ENCODE assay signal across 9 mouse cellular contexts in genomic region chr2:62654519-62655338, GRCm38 (mm10). TPM values are rescaled to one million over a fixed set of nuclear protein-coding genes. Genes with fewer than 3 reads are reported as not detected.
DNase-seq lines count a peak whose midpoint lies in the region; ATAC-seq and TF ChIP-seq lines count a peak whose summit lies in the region.
"Had no signal": no experiment of that assay in that cellular context is flagged by ENCODE, and none has a peak within 500 bp of the region (broad histone marks: within the 10 kb centered on the region; RNA-seq: fewer than 3 reads in every experiment).

No protein-coding gene starts in this region.

- TF ChIP-seq CTCF in kidney, postnatal 0 days (IDR thresholded peaks at IDR 0.05; ENCODE audit: low read depth): peak; percentile 75

- no peaks in the 10 kb centered on the region for H3K4me1 ChIP-seq in kidney, postnatal 0 days (replicated peaks; ENCODE audit: insufficient read depth, low read length)
- peaks cover 5% of the 10 kb centered on the region for H3K4me1 ChIP-seq in liver, embryonic 15.5 days (replicated peaks)

- H3K9me3 ChIP-seq in kidney, postnatal 0 days (replicated peaks; ENCODE audit: low read length): no peaks in the 10 kb centered on the region
- no peaks in the 10 kb centered on the region for H3K9me3 ChIP-seq in liver, embryonic 15.5 days (replicated peaks)

- no peak overlapping the region for H3K9ac ChIP-seq in kidney, postnatal 0 days (ENCODE audit: low read depth, low read length)
- no peak overlapping the region for H3K9ac ChIP-seq in liver, embryonic 15.5 days

- DNase-seq in 416B (ENCODE audit: low read depth): peak; percentile 85
- DNase-seq in ES-CJ7 (ENCODE audit: low read depth, low spot score): peak; percentile 71
- DNase-seq in cerebellum, postnatal 14 days: peak; percentile 79 to 80
- peak; percentile 23 for DNase-seq in gastrocnemius, postnatal 14 days
- peak; percentile 79 for DNase-seq in kidney, postnatal 0 days (ENCODE audit: low spot score)
- DNase-seq in yolk sac, embryonic 10.5 days (ENCODE audit: low spot score): peak; percentile 37

- no peak overlapping the region for H3K4me3 ChIP-seq in kidney, postnatal 0 days (replicated peaks; ENCODE audit: low read depth, low read length)
- no peak overlapping the region for H3K4me3 ChIP-seq in liver, embryonic 15.5 days (replicated peaks)

- no peak overlapping the region for H3K4me2 ChIP-seq in kidney, postnatal 0 days (ENCODE audit: low read length)
- peak overlapping the region; percentile 21; the same call in 1 of the 2 replicates for H3K4me2 ChIP-seq in liver, embryonic 15.5 days

- intact Hi-C loops in gastrocnemius, postnatal 14 days (cut with DNase I; ENCODE audit: low total_unique reads): no loop called here

- H3K27ac ChIP-seq in kidney, postnatal 0 days: no peak overlapping the region
- H3K27ac ChIP-seq in liver, embryonic 15.5 days (replicated peaks): no peak overlapping the region
- H3K27ac ChIP-seq: macrophage had no signal

- WGBS in kidney, postnatal 0 days: 52% methylated on average over 7 of the region's 7 CpGs
- whole genome bisulfite sequencing in liver, embryonic 15.5 days (ENCODE audit: insufficient replicate concordance): 35% methylated on average over 7 of the region's 7 CpGs

- H3K36me3 ChIP-seq in kidney, postnatal 0 days (ENCODE audit: insufficient read depth, low read length): no peaks in the 10 kb centered on the region
- H3K36me3 ChIP-seq in liver, embryonic 15.5 days (replicated peaks): no peaks in the 10 kb centered on the region

- ATAC-seq in kidney, postnatal 0 days (replicated peaks; ENCODE audit: low FRiP score, low read depth): no peak
- ATAC-seq in liver, embryonic 15.5 days (ENCODE audit: insufficient read depth): peak; percentile 57
- peak; percentile 90 for ATAC-seq in neutrophil, adult 5-6 weeks (ENCODE audit: extremely low read depth, insufficient number of reproducible peaks, low FRiP score, poor library complexity, severe bottlenecking)

- no peaks in the 10 kb centered on the region for H3K27me3 ChIP-seq in kidney, postnatal 0 days (ENCODE audit: insufficient read depth, low read length)
- no peaks in the 10 kb centered on the region for H3K27me3 ChIP-seq in liver, embryonic 15.5 days

RNA-seq across cellular contexts. Expression of gene Ifih1, which starts 8.7 kb away (rescaled TPM):
- total RNA-seq in gastrocnemius, postnatal 14 days (2021): 1 to 10 TPM; 1.9 to 2.7 TPM
- 5.5 and 6.2 TPM in 2 replicates for polyA plus RNA-seq in kidney, postnatal 0 days (2015; fragmentation: Nextera tagmentation; extraction: Ambion mirVana)
- polyA plus RNA-seq in liver, embryonic 15.5 days (2015; fragmentation: Nextera tagmentation; extraction: Ambion mirVana): 3.3 and 4.8 TPM in 2 replicates
- total RNA-seq in neutrophil, adult 5-6 weeks (2017): 28.4 and 29.7 TPM in 2 replicates

RNA-seq across cellular contexts. Expression of gene Gca, which starts 9.4 kb away (rescaled TPM):
- 1 to 10 TPM; 2.5 to 2.7 TPM for total RNA-seq in gastrocnemius, postnatal 14 days (2021)
- 16.5 and 19.3 TPM in 2 replicates for polyA plus RNA-seq in kidney, postnatal 0 days (2015; fragmentation: Nextera tagmentation; extraction: Ambion mirVana)
- polyA plus RNA-seq in liver, embryonic 15.5 days (2015; fragmentation: Nextera tagmentation; extraction: Ambion mirVana): 4.0 and 4.7 TPM in 2 replicates
- 12.0 and 12.4 TPM in 2 replicates for total RNA-seq in neutrophil, adult 5-6 weeks (2017)

Comparison
In these comparisons a context has a peak if more than half of its experiments do, and no peak if none do; other contexts are left out.
1. DNase-seq: peak in every context shown above with its lines; median percentile 85 in 416B; 80 in cerebellum, postnatal 14 days; 79 in kidney, postnatal 0 days; 71 in ES-CJ7; 37 in yolk sac, embryonic 10.5 days; 23 in gastrocnemius, postnatal 14 days.